Comparison of ENCODE assay signal across 8 mouse cellular contexts in genomic region chr12:80216258-80216881, GRCm38 (mm10). TPM values are rescaled to one million over a fixed set of nuclear protein-coding genes. Genes with fewer than 3 reads are reported as not detected.
A peak's percentile ranks its signal among the peaks of the same experiment; 100 is the strongest.
DNase-seq lines count a peak whose midpoint lies in the region; ATAC-seq and TF ChIP-seq lines count a peak whose summit lies in the region.

No protein-coding gene starts in this region.

- H3K27me3 ChIP-seq in C2C12 (ENCODE audit: control insufficient read depth, insufficient read depth, insufficient read length) (no peaks in the 10 kb centered on the region), Patski (no peaks in the 10 kb centered on the region)
- H3K27me3 ChIP-seq in liver, adult 2 months (ENCODE audit: control insufficient read depth, insufficient read depth, low read length): no peaks in the 10 kb centered on the region

- POLR2A ChIA-PET in Patski (lab: Charles Lee): interaction anchor here (1.2 kb wide), 1 partner anchor 42 kb away, joined by 7 read pairs; no protein-coding TSS in a partner anchor

- intact Hi-C loops in heart, postnatal 10 days (cut with DNase I): loop anchor here (5.0 kb wide), 1 partner anchor 41 kb away; no protein-coding TSS in a partner anchor

- peaks cover 35% of the 10 kb centered on the region for H3K36me3 ChIP-seq in C2C12 (ENCODE audit: control insufficient read depth, insufficient read depth)
- no peaks in the 10 kb centered on the region for H3K36me3 ChIP-seq in liver, adult 2 months (ENCODE audit: control insufficient read depth, insufficient read depth, low read length)

- no peak for DNase-seq in Patski (ENCODE audit: low read depth, low spot score)
- DNase-seq in heart, postnatal 10 days: peak; percentile 80 to 86
- peak; percentile 100 for DNase-seq in liver, adult 2 months (ENCODE audit: extremely low read depth, low read depth, low spot score)
- no peak for DNase-seq in spleen, postnatal 14 days (ENCODE audit: low spot score in 2 of 2)
- no peak for DNase-seq in layer of hippocampus, adult 8-10 months (ENCODE audit: low spot score in 2 of 2)
- DNase-seq in urinary bladder, postnatal 4 days (ENCODE audit: low spot score in 2 of 2): no peak

- WGBS in liver, adult 2 months: 7% methylated on average over 6 of the region's 6 CpGs

- H3K79me3 ChIP-seq in C2C12 (ENCODE audit: low read depth): peaks cover 91% of the 10 kb centered on the region

- TF ChIP-seq POLR2A in liver, adult 2 months (IDR thresholded peaks at IDR 0.05; ENCODE audit: extremely low read depth, insufficient read depth, low read length): no peak

- H3K9ac ChIP-seq in liver, adult 2 months (ENCODE audit: low read depth, low read length): no peak overlapping the region

- CTCF ChIA-PET in Patski (lab: Charles Lee): interaction anchor here (0.9 to 1.3 kb wide), 2 partner anchors 18 to 41 kb away, joined by 3 read pairs; no protein-coding TSS in a partner anchor

- in situ Hi-C loops in Patski (cut with MboI; ENCODE audit: low pct_unique_long_range_greater_than_20kb): no loop called here

- H3K4me3 ChIP-seq in C2C12 (ENCODE audit: insufficient read depth, poor library complexity, severe bottlenecking): no peak overlapping the region
- no peak overlapping the region for H3K4me3 ChIP-seq in liver, adult 2 months (ENCODE audit: insufficient read depth, low read depth, low read length)

- peaks cover 36% of the 10 kb centered on the region for H3K4me1 ChIP-seq in liver, adult 2 months (ENCODE audit: control insufficient read depth, insufficient read depth, low read length)

- no peak overlapping the region for H3ac ChIP-seq in C2C12 (ENCODE audit: control insufficient read depth, insufficient read length, low read depth)

- ATAC-seq in Patski: peak; percentile 31
- ATAC-seq in activated CD4-positive, CD25-positive, alpha-beta regulatory T cell, adult 4 months: no peak

- H3K79me2 ChIP-seq in C2C12 (ENCODE audit: control insufficient read depth, insufficient read depth): peaks cover 99% of the 10 kb centered on the region
- peaks cover 14% of the 10 kb centered on the region; the same call in 1 of the 2 replicates for H3K79me2 ChIP-seq in liver, adult 2 months (ENCODE audit: control insufficient read depth, insufficient read depth, low read length)

- peak overlapping the region; percentile 90 for H3K27ac ChIP-seq in liver, adult 2 months (replicated peaks; ENCODE audit: insufficient read depth, low read depth, low read length)

- TF ChIP-seq CTCF in C2C12 (IDR thresholded peaks at IDR 0.05; ENCODE audit: control insufficient read depth, insufficient read depth, insufficient read length) (no peak), Patski (IDR thresholded peaks at IDR 0.05) (no peak)
- 0 out of 2 replicates have a peak, but pooled peaks have one; percentile 5 for TF ChIP-seq CTCF in liver, adult 2 months (IDR thresholded peaks at IDR 0.05; ENCODE audit: low read depth, low read length)

TF ChIP-seq in C2C12, 6 proteins besides CTCF, POLR2A, EP300 and RAD21:
- TF ChIP-seq USF1 (IDR thresholded peaks at IDR 0.05; ENCODE audit: low read depth) (peak; percentile 79), MYOG (IDR thresholded peaks at IDR 0.05; ENCODE audit: control insufficient read depth, extremely low read depth, insufficient read length) (no peak)

RNA-seq across cellular contexts. Expression of gene Actn1, which starts 43.8 kb away (rescaled TPM):
- polyA plus RNA-seq in C2C12 (2012; fragmentation: generic; extraction: Trizol) (301 TPM), Patski (2021) (279 TPM)
- 10 to 100 TPM; 70.7 to 71.9 TPM for total RNA-seq in heart, postnatal 10 days (2021)
- 15.4 and 21.9 TPM in 2 replicates for total RNA-seq in liver, adult 2 months (2014; rRNA removed)
- 11.0 and 17.6 TPM in 2 replicates for polyA plus RNA-seq in liver, adult 2 months (2012; rRNA removed)
- 100 to 1,000 TPM in 1 of 4 experiments, 10 to 100 TPM in 3; 79.9 to 104 (median 90.3) TPM for total RNA-seq in layer of hippocampus, adult 8-10 months (2022)
- polyA plus RNA-seq in activated CD4-positive, CD25-positive, alpha-beta regulatory T cell, adult 4 months (2017; shearing (Covaris generic)): 10 to 100 TPM; 31.8 to 34.3 TPM

Comparison
In these comparisons a context has a peak if more than half of its experiments do, and no peak if none do; other contexts are left out.
1. DNase-seq: peak in heart, postnatal 10 days (2 of 2) and liver, adult 2 months (single experiment); none in Patski (single experiment), spleen, postnatal 14 days (0 of 2), layer of hippocampus, adult 8-10 months (0 of 2) and urinary bladder, postnatal 4 days (0 of 2).